8 mouse cellular contexts compared by ENCODE assay signal in genomic region chrX:169685731-169686130, GRCm38 (mm10). TPM values are rescaled to one million over a fixed set of nuclear protein-coding genes. Genes with fewer than 3 reads are reported as not detected.
DNase-seq lines count a peak whose midpoint lies in the region; ATAC-seq lines count a peak whose summit lies in the region.

No protein-coding gene starts in this region.

- 27% methylated on average over 8 of the region's 8 CpGs for WGBS in heart, embryonic 15.5 days
- 42% methylated on average over 8 of the region's 8 CpGs for WGBS in embryonic facial prominence, embryonic 11.5 days
- WGBS in hindbrain, embryonic 15.5 days = 38% methylated on average over 8 of the region's 8 CpGs
- WGBS in midbrain, embryonic 10.5 days = 47% methylated on average over 8 of the region's 8 CpGs

- H3K9me3 ChIP-seq in heart, embryonic 15.5 days (replicated peaks) = no peaks in the 10 kb centered on the region
- H3K9me3 ChIP-seq in embryonic facial prominence, embryonic 11.5 days (replicated peaks; ENCODE audit: control insufficient read depth, low read length) = no peaks in the 10 kb centered on the region
- H3K9me3 ChIP-seq in hindbrain, embryonic 15.5 days = no peaks in the 10 kb centered on the region
- no peaks in the 10 kb centered on the region for H3K9me3 ChIP-seq in midbrain, embryonic 10.5 days (replicated peaks)

- DNase-seq in heart, postnatal 25 days (ENCODE audit: low spot score) = no peak
- peak; percentile 2 for DNase-seq in embryonic facial prominence, embryonic 11.5 days (ENCODE audit: low spot score)
- DNase-seq in midbrain, embryonic 10.5 days (ENCODE audit: low spot score) = no peak
- no peak for DNase-seq in MN1 (ENCODE audit: low spot score)
- DNase-seq in spleen, adult 18-20 months = no peak
- DNase-seq in gastrocnemius, postnatal 36 days = no peak

- intact Hi-C loops in heart, postnatal 25 days (cut with DNase I) = no loop called here
- intact Hi-C loops in gastrocnemius, postnatal 36 days (cut with DNase I) = no loop called here

- no peaks in the 10 kb centered on the region for H3K4me1 ChIP-seq in heart, embryonic 15.5 days (replicated peaks)
- H3K4me1 ChIP-seq in embryonic facial prominence, embryonic 11.5 days (ENCODE audit: control insufficient read depth, insufficient read depth, low read length) = no peaks in the 10 kb centered on the region
- no peaks in the 10 kb centered on the region for H3K4me1 ChIP-seq in hindbrain, embryonic 15.5 days (replicated peaks)
- H3K4me1 ChIP-seq in midbrain, embryonic 10.5 days = no peaks in the 10 kb centered on the region; the same call in 1 of the 2 replicates

- peak overlapping the region; percentile 68; the same call in 1 of the 2 replicates for H3K27ac ChIP-seq in heart, embryonic 15.5 days
- H3K27ac ChIP-seq in embryonic facial prominence, embryonic 11.5 days (replicated peaks; ENCODE audit: low read depth, low read length) = no peak overlapping the region
- H3K27ac ChIP-seq in hindbrain, embryonic 15.5 days (replicated peaks) = no peak overlapping the region
- H3K27ac ChIP-seq in midbrain, embryonic 10.5 days (replicated peaks) = no peak overlapping the region

- H3K4me3 ChIP-seq in heart, embryonic 15.5 days = peak overlapping the region; percentile 54
- H3K4me3 ChIP-seq in embryonic facial prominence, embryonic 11.5 days (ENCODE audit: low read depth, low read length) = peak overlapping the region; percentile 8; the same call in 1 of the 2 replicates
- H3K4me3 ChIP-seq in hindbrain, embryonic 15.5 days = peak overlapping the region; percentile 27
- peak overlapping the region; percentile 48 for H3K4me3 ChIP-seq in midbrain, embryonic 10.5 days

- peak overlapping the region; percentile 53 for H3K4me2 ChIP-seq in heart, embryonic 15.5 days
- H3K4me2 ChIP-seq in embryonic facial prominence, embryonic 11.5 days (ENCODE audit: low read depth, low read length) = no peak overlapping the region
- peak overlapping the region; percentile 52 for H3K4me2 ChIP-seq in hindbrain, embryonic 15.5 days

- H3K27me3 ChIP-seq in heart, embryonic 15.5 days = no peaks in the 10 kb centered on the region
- no peaks in the 10 kb centered on the region for H3K27me3 ChIP-seq in embryonic facial prominence, embryonic 11.5 days (ENCODE audit: control insufficient read depth, insufficient read depth, low read length)
- H3K27me3 ChIP-seq in hindbrain, embryonic 15.5 days = 0 out of 2 replicates have a peak, but pooled peaks cover 6% of the 10 kb centered on the region
- H3K27me3 ChIP-seq in midbrain, embryonic 10.5 days (ENCODE audit: low read depth, poor library complexity, severe bottlenecking) = peaks cover 98% of the 10 kb centered on the region

- no peak for ATAC-seq in heart, embryonic 15.5 days (replicated peaks; ENCODE audit: insufficient number of reproducible peaks, insufficient read depth, low FRiP score, low read depth)
- ATAC-seq in embryonic facial prominence, embryonic 11.5 days (replicated peaks; ENCODE audit: insufficient number of reproducible peaks, low FRiP score, low TSS enrichment, low read depth) = no peak
- ATAC-seq in hindbrain, embryonic 15.5 days (ENCODE audit: low FRiP score, low read depth) = no peak

- H3K9ac ChIP-seq in heart, embryonic 15.5 days = peak overlapping the region; percentile 46; the same call in 1 of the 2 replicates
- no peak overlapping the region for H3K9ac ChIP-seq in embryonic facial prominence, embryonic 11.5 days (replicated peaks; ENCODE audit: low read length)
- no peak overlapping the region for H3K9ac ChIP-seq in hindbrain, embryonic 15.5 days

- no peaks in the 10 kb centered on the region for H3K36me3 ChIP-seq in heart, embryonic 15.5 days
- H3K36me3 ChIP-seq in embryonic facial prominence, embryonic 11.5 days (replicated peaks; ENCODE audit: control insufficient read depth, insufficient read depth, low read depth, low read length) = no peaks in the 10 kb centered on the region
- H3K36me3 ChIP-seq in hindbrain, embryonic 15.5 days = no peaks in the 10 kb centered on the region
- no peaks in the 10 kb centered on the region for H3K36me3 ChIP-seq in midbrain, embryonic 10.5 days

RNA-seq across cellular contexts. Expression of gene Mid1, which starts 0.7 kb away (rescaled TPM):
- 4.9 and 7.4 TPM in 2 replicates for polyA plus RNA-seq in heart, embryonic 15.5 days (2015; fragmentation: Nextera tagmentation; extraction: Ambion mirVana)
- 1 to 10 TPM; 2.6 to 6.4 TPM for total RNA-seq in heart, postnatal 25 days (2021)
- 13.7 and 14.4 TPM in 2 replicates for polyA plus RNA-seq in embryonic facial prominence, embryonic 11.5 days (2014; fragmentation: Nextera tagmentation; extraction: Ambion mirVana)
- polyA plus RNA-seq in hindbrain, embryonic 15.5 days (2015; fragmentation: Nextera tagmentation; extraction: Ambion mirVana) = 5.6 and 6.4 TPM in 2 replicates
- 22.4 and 24.1 TPM in 2 replicates for polyA plus RNA-seq in midbrain, embryonic 10.5 days (2016; fragmentation: Nextera tagmentation; extraction: Ambion mirVana)
- 1 to 10 TPM; 5.5 to 7.2 TPM for total RNA-seq in gastrocnemius, postnatal 36 days (2021)
